Comparison of ENCODE assay signal across 8 mouse cellular contexts in the genomic region with DNA sequence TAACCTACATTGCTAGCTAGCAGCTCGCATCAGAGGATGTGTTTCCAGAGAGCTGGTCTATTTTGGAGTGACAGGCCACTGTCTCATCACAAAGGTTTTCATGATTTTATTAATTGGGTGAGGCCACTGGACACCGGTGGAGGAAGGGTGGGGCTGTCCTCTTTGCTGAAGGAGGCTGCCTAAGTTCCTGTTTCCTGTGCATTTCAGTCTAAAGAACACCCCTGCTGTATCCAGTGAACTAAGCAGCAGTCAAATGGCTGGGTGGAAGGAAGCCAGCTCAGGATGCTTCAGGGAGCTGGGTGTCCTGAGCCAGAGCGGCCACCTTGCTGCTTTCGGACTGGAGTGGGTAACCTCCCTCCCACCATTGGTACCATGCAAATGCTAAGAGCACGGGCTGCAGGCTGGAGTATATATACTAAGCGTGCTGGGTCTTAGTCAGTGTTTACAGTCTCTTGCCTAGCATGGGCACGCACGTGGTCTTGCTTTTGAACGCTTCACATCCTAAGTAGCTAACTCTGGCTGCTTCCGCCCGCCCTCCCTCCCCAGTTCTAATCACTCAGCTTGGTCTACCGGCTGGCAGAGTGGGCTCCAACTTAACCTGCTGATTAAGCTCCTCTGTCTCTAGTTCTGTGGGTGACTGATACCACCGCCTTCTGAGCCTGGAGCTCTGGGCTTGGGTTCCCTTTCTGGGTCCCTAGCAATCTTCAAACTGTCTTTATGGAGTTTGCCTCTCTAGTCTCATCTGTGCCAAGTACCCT. TPM values are rescaled to one million over a fixed set of nuclear protein-coding genes. Genes with fewer than 3 reads are reported as not detected.
DNase-seq lines count a peak whose midpoint lies in the region; ATAC-seq and TF ChIP-seq lines count a peak whose summit lies in the region.

No protein-coding gene starts in this region.

- H3K27me3 ChIP-seq in embryonic facial prominence, embryonic 13.5 days = peaks cover 19% of the 10 kb centered on the region
- no peaks in the 10 kb centered on the region for H3K27me3 ChIP-seq in kidney, adult 2 months (replicated peaks; ENCODE audit: control insufficient read depth, insufficient read depth, low read length)
- peaks cover 35% of the 10 kb centered on the region for H3K27me3 ChIP-seq in stomach, embryonic 16.5 days (ENCODE audit: control insufficient read depth, insufficient read depth, low read length)

- WGBS in embryonic facial prominence, embryonic 13.5 days = 51% methylated on average over 13 of the region's 13 CpGs
- WGBS in kidney, adult 2 months = 59% methylated on average over 13 of the region's 13 CpGs
- 41% methylated on average over 13 of the region's 13 CpGs for WGBS in stomach, embryonic 16.5 days

- ATAC-seq in embryonic facial prominence, embryonic 13.5 days (ENCODE audit: insufficient number of reproducible peaks, insufficient read depth, low FRiP score, low TSS enrichment, low read depth) = no peak
- ATAC-seq in stomach, embryonic 16.5 days (ENCODE audit: insufficient read depth, low FRiP score) = peak; percentile 49; the same call in 1 of the 2 replicates

- peaks cover 41% of the 10 kb centered on the region for H3K4me1 ChIP-seq in embryonic facial prominence, embryonic 13.5 days
- no peaks in the 10 kb centered on the region for H3K4me1 ChIP-seq in kidney, adult 2 months (ENCODE audit: control insufficient read depth, insufficient read depth, low read length)
- H3K4me1 ChIP-seq in stomach, embryonic 16.5 days (ENCODE audit: control insufficient read depth, insufficient read depth, low read length) = peaks cover 20% of the 10 kb centered on the region

- no peaks in the 10 kb centered on the region for H3K9me3 ChIP-seq in embryonic facial prominence, embryonic 13.5 days
- H3K9me3 ChIP-seq in stomach, embryonic 16.5 days (replicated peaks; ENCODE audit: control insufficient read depth, low read length) = no peaks in the 10 kb centered on the region

- TF ChIP-seq CTCF in kidney, adult 2 months (conservative IDR thresholded peaks at IDR 0.05; ENCODE audit: insufficient read depth, insufficient read length, low read depth, low read length) = no peak

- no peak for TF ChIP-seq POLR2A in kidney, adult 2 months (IDR thresholded peaks at IDR 0.05; ENCODE audit: low read depth, low read length)

- no peak overlapping the region for H3K4me3 ChIP-seq in embryonic facial prominence, embryonic 13.5 days
- H3K4me3 ChIP-seq in kidney, adult 2 months (ENCODE audit: insufficient read depth, low read depth, low read length) = no peak overlapping the region
- no peak overlapping the region for H3K4me3 ChIP-seq in stomach, embryonic 16.5 days (replicated peaks; ENCODE audit: low read length)

- H3K4me2 ChIP-seq in embryonic facial prominence, embryonic 13.5 days = 0 out of 2 replicates have a peak overlapping the region, but pooled peaks have one; percentile 5
- no peak overlapping the region for H3K4me2 ChIP-seq in stomach, embryonic 16.5 days (ENCODE audit: low read depth, low read length)

- 0 out of 2 replicates have a peak overlapping the region, but pooled peaks have one; percentile 7 for H3K27ac ChIP-seq in embryonic facial prominence, embryonic 13.5 days
- peak overlapping the region; percentile 70 for H3K27ac ChIP-seq in kidney, adult 2 months (ENCODE audit: insufficient read depth, low read depth, low read length)
- H3K27ac ChIP-seq in stomach, embryonic 16.5 days (ENCODE audit: low read length) = peak overlapping the region; percentile 43

- H3K36me3 ChIP-seq in embryonic facial prominence, embryonic 13.5 days = no peaks in the 10 kb centered on the region
- no peaks in the 10 kb centered on the region for H3K36me3 ChIP-seq in kidney, adult 2 months (ENCODE audit: control insufficient read depth, insufficient read depth, low read length)
- H3K36me3 ChIP-seq in stomach, embryonic 16.5 days (ENCODE audit: control insufficient read depth, insufficient read depth, low read length) = no peaks in the 10 kb centered on the region

- peak; percentile 68 for DNase-seq in kidney, adult 11 months
- no peak for DNase-seq in kidney, adult 18-20 months
- DNase-seq in kidney, adult 2 months = peak; percentile 86
- DNase-seq in lung, postnatal 10 days = peak; percentile 73
- DNase-seq in frontal cortex, postnatal 10 days (ENCODE audit: low spot score in 2 of 2) = no peak
- no peak for DNase-seq in frontal cortex, postnatal 25 days (ENCODE audit: low spot score in 2 of 2)

- no peak overlapping the region for H3K9ac ChIP-seq in embryonic facial prominence, embryonic 13.5 days
- no peak overlapping the region for H3K9ac ChIP-seq in stomach, embryonic 16.5 days (ENCODE audit: low read length)

RNA-seq across cellular contexts. Expression of a gene that starts 3.3 kb away (rescaled TPM):
- polyA plus RNA-seq in embryonic facial prominence, embryonic 13.5 days (2015; fragmentation: Nextera tagmentation; extraction: Ambion mirVana) = 14.2 and 14.9 TPM in 2 replicates
- polyA plus RNA-seq in kidney, adult 2 months (2012; rRNA removed) = 7.6 and 8.2 TPM in 2 replicates
- polyA plus RNA-seq in stomach, embryonic 16.5 days (2015; fragmentation: Nextera tagmentation; extraction: Ambion mirVana) = 11.3 and 15.4 TPM in 2 replicates

Comparison
In these comparisons a context has a peak if more than half of its experiments do, and no peak if none do; other contexts are left out.
1. DNase-seq: peak in kidney, adult 11 months (single experiment), kidney, adult 2 months (single experiment) and lung, postnatal 10 days (single experiment); none in kidney, adult 18-20 months (single experiment), frontal cortex, postnatal 10 days (0 of 2) and frontal cortex, postnatal 25 days (0 of 2).
2. H3K27ac ChIP-seq: peak in every context shown above with its lines; median percentile 70 in kidney, adult 2 months; 43 in stomach, embryonic 16.5 days; 7 in embryonic facial prominence, embryonic 13.5 days.